Mouse (Mus musculus) liver, adult 2 months (tissue): ENCODE measurements around the gene Cd1d1.

Source experiments
- CTCF ChIP-seq: fragments of 200-500 bp; IDR thresholded peaks from 2 replicates; pipeline ENCODE4 v1.5.1; 2011; ENCODE audit warnings: low read depth, low read length, control low read depth
- POLR2A ChIP-seq: fragments of 200-500 bp; IDR thresholded peaks from 2 replicates; pipeline ENCODE4 v1.6.1; 2011; ENCODE audit warnings: low read length, control low read depth; ENCODE audit not compliant: insufficient read depth; ENCODE audit errors: extremely low read depth

DNA sequence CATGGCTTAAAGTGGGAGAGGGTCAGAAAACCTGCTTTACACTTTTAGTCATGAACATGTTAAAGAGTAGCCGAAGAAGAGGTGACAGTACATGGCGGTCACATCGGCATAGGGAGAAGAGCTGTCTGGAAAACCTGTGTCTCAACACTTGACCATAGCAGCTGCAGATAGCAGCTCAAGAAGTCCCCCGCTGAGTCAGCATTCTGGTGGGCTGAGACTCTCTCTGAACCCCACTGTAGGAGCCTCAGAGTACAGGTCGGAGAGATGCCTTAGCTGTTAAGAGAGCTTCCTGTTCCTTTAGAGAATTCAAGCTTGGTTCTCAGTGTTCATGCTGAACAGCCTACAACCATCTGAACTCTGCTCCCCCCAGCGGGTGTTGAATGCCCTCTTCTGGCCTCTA is 39.3 kb upstream of the Cd1d1 start:
- TF ChIP-seq POLR2A (no peak), CTCF (no peak)
